Comparison of ENCODE assay signal across 7 mouse cellular contexts in genomic region chrX:112600511-112601305, GRCm38 (mm10). TPM values are rescaled to one million over a fixed set of nuclear protein-coding genes. Genes with fewer than 3 reads are reported as not detected.
DNase-seq lines count a peak whose midpoint lies in the region; ATAC-seq and TF ChIP-seq lines count a peak whose summit lies in the region.

TSS of gene Zfp711 (plus strand) at chrX:112600526.

- no peaks in the 10 kb centered on the region for H3K9me3 ChIP-seq in heart, embryonic 11.5 days (replicated peaks; ENCODE audit: control insufficient read depth, low read length)
- no peaks in the 10 kb centered on the region for H3K9me3 ChIP-seq in kidney, embryonic 14.5 days (ENCODE audit: control insufficient read depth, low read length)
- H3K9me3 ChIP-seq in limb, embryonic 15.5 days: no peaks in the 10 kb centered on the region
- no peaks in the 10 kb centered on the region for H3K9me3 ChIP-seq in midbrain, postnatal 0 days (ENCODE audit: low read length)

- peak; percentile 24; the same call in 1 of the 2 replicates for TF ChIP-seq CTCF in midbrain, postnatal 0 days (IDR thresholded peaks at IDR 0.05)

- peak; percentile 33 for DNase-seq in c-Kit-positive CD71-negative TER-119-negative erythroid progenitor cells, embryonic 14.5 days (ENCODE audit: low read depth)
- peak; percentile 80 for DNase-seq in embryo, embryonic 11.5 days (ENCODE audit: low read depth, low spot score)
- DNase-seq in midbrain, postnatal 0 days (ENCODE audit: low spot score): peak; percentile 91
- DNase-seq in testis, postnatal 14 days (ENCODE audit: low spot score): peak; percentile 86

- no peaks in the 10 kb centered on the region for H3K36me3 ChIP-seq in heart, embryonic 11.5 days (ENCODE audit: control insufficient read depth, insufficient read depth, low read length)
- no peaks in the 10 kb centered on the region for H3K36me3 ChIP-seq in kidney, embryonic 14.5 days (ENCODE audit: control insufficient read depth, insufficient read depth, low read length)
- H3K36me3 ChIP-seq in limb, embryonic 15.5 days: no peaks in the 10 kb centered on the region
- no peaks in the 10 kb centered on the region for H3K36me3 ChIP-seq in midbrain, postnatal 0 days (ENCODE audit: insufficient read depth, low read length)

- ATAC-seq in heart, embryonic 11.5 days (replicated peaks; ENCODE audit: insufficient number of reproducible peaks, low FRiP score, low TSS enrichment): peak; percentile 97
- ATAC-seq in kidney, embryonic 14.5 days (ENCODE audit: low FRiP score, low TSS enrichment): peak; percentile 97
- peak; percentile 96 for ATAC-seq in limb, embryonic 15.5 days (ENCODE audit: insufficient number of reproducible peaks, low FRiP score, low TSS enrichment, low read depth)
- ATAC-seq in midbrain, postnatal 0 days (ENCODE audit: low FRiP score): peak; percentile 96

- H3K4me2 ChIP-seq in heart, embryonic 11.5 days: peak within 1 kb of the TSS; percentile 59
- H3K4me2 ChIP-seq in kidney, embryonic 14.5 days (replicated peaks; ENCODE audit: low read depth, low read length): peak within 1 kb of the TSS; percentile 41
- H3K4me2 ChIP-seq in limb, embryonic 15.5 days: peak within 1 kb of the TSS; percentile 46
- H3K4me2 ChIP-seq in midbrain, postnatal 0 days (ENCODE audit: low read depth, low read length, poor library complexity, severe bottlenecking): peak within 1 kb of the TSS; percentile 47

- peak within 1 kb of the TSS; percentile 61 for H3K4me3 ChIP-seq in heart, embryonic 11.5 days (ENCODE audit: low read depth, low read length)
- peak within 1 kb of the TSS; percentile 55 for H3K4me3 ChIP-seq in kidney, embryonic 14.5 days (ENCODE audit: low read length)
- peak within 1 kb of the TSS; percentile 63 for H3K4me3 ChIP-seq in limb, embryonic 15.5 days
- peak within 1 kb of the TSS; percentile 63 for H3K4me3 ChIP-seq in midbrain, postnatal 0 days (ENCODE audit: low read depth, low read length)

- no peaks in the 10 kb centered on the region for H3K4me1 ChIP-seq in heart, embryonic 11.5 days (ENCODE audit: control insufficient read depth, insufficient read depth, low read length)
- no peaks in the 10 kb centered on the region for H3K4me1 ChIP-seq in kidney, embryonic 14.5 days (ENCODE audit: control insufficient read depth, insufficient read depth, low read length)
- H3K4me1 ChIP-seq in limb, embryonic 15.5 days: no peaks in the 10 kb centered on the region
- no peaks in the 10 kb centered on the region for H3K4me1 ChIP-seq in midbrain, postnatal 0 days (ENCODE audit: insufficient read depth, low read length)

- 9% methylated on average over 71 of the region's 79 CpGs for WGBS in heart, embryonic 11.5 days (ENCODE audit: insufficient replicate concordance)
- WGBS in kidney, embryonic 14.5 days: 22% methylated on average over 60 of the region's 79 CpGs
- WGBS in limb, embryonic 15.5 days: 20% methylated on average over 65 of the region's 79 CpGs
- 24% methylated on average over 61 of the region's 79 CpGs for WGBS in midbrain, postnatal 0 days

- peak within 1 kb of the TSS; percentile 77 for H3K9ac ChIP-seq in heart, embryonic 11.5 days (ENCODE audit: low read depth, low read length)
- peak within 1 kb of the TSS; percentile 69 for H3K9ac ChIP-seq in kidney, embryonic 14.5 days (ENCODE audit: low read depth, low read length)
- peak within 1 kb of the TSS; percentile 60 for H3K9ac ChIP-seq in limb, embryonic 15.5 days
- H3K9ac ChIP-seq in midbrain, postnatal 0 days (replicated peaks; ENCODE audit: low read length, poor library complexity, severe bottlenecking): peak within 1 kb of the TSS; percentile 76

- H3K27ac ChIP-seq in heart, embryonic 11.5 days (ENCODE audit: low read depth, low read length): peak within 1 kb of the TSS; percentile 75
- H3K27ac ChIP-seq in kidney, embryonic 14.5 days (ENCODE audit: low read depth, low read length): peak within 1 kb of the TSS; percentile 37; the same call in 1 of the 2 replicates
- H3K27ac ChIP-seq in limb, embryonic 15.5 days: peak within 1 kb of the TSS; percentile 75
- peak within 1 kb of the TSS; percentile 80 for H3K27ac ChIP-seq in midbrain, postnatal 0 days (ENCODE audit: low read depth, low read length)

- H3K27me3 ChIP-seq in heart, embryonic 11.5 days (ENCODE audit: control insufficient read depth, insufficient read depth, low read length): no peaks in the 10 kb centered on the region
- H3K27me3 ChIP-seq in kidney, embryonic 14.5 days (ENCODE audit: control insufficient read depth, insufficient read depth, low read length): no peaks in the 10 kb centered on the region
- H3K27me3 ChIP-seq in limb, embryonic 15.5 days: no peaks in the 10 kb centered on the region
- H3K27me3 ChIP-seq in midbrain, postnatal 0 days (ENCODE audit: insufficient read depth, low read length): no peaks in the 10 kb centered on the region

RNA-seq across cellular contexts. Expression of gene Zfp711, which starts in this region (rescaled TPM):
- 8.6 and 11.8 TPM in 2 replicates for polyA plus RNA-seq in heart, embryonic 11.5 days (2014; fragmentation: Nextera tagmentation; extraction: Ambion mirVana)
- polyA plus RNA-seq in kidney, embryonic 14.5 days (2014; fragmentation: Nextera tagmentation; extraction: Ambion mirVana): 10.6 and 15.5 TPM in 2 replicates
- 11.0 and 11.2 TPM in 2 replicates for polyA plus RNA-seq in limb, embryonic 15.5 days (2015; fragmentation: Nextera tagmentation; extraction: Ambion mirVana)
- 25.4 and 27.2 TPM in 2 replicates for total RNA-seq in midbrain, postnatal 0 days (2014; rRNA removed)
- 24.9 and 28.3 TPM in 2 replicates for polyA plus RNA-seq in midbrain, postnatal 0 days (2015; fragmentation: Nextera tagmentation; extraction: Ambion mirVana)

Comparison
In these comparisons a context has a peak if more than half of its experiments do, and no peak if none do; other contexts are left out.
1. Peak in every context shown above with its lines: DNase-seq, ATAC-seq, H3K4me3 ChIP-seq and H3K27ac ChIP-seq.
2. DNase-seq: peak in every context shown above with its lines; median percentile 91 in midbrain, postnatal 0 days; 86 in testis, postnatal 14 days; 80 in embryo, embryonic 11.5 days; 33 in c-Kit-positive CD71-negative TER-119-negative erythroid progenitor cells, embryonic 14.5 days.